Mouse (Mus musculus) cerebellum, adult 2 months (tissue): ENCODE data around the gene St8sia2.

Source experiments
- CTCF ChIP-seq: fragments of 200-500 bp; IDR thresholded peaks from 2 replicates; pipeline ENCODE4 v1.5.1; 2011; ENCODE audit warnings: low read depth, mild to moderate bottlenecking, control low read depth, low read length, moderate library complexity, borderline replicate concordance; ENCODE audit not compliant: insufficient read depth
- POLR2A ChIP-seq: fragments of 200-500 bp; IDR thresholded peaks from 2 replicates; pipeline ENCODE4 v1.6.1; 2011; ENCODE audit warnings: low read length, control low read depth, borderline replicate concordance; ENCODE audit not compliant: insufficient read depth

GRCm38 (mm10) chr7:73920921-73921485 is 92.5 kb downstream of the St8sia2 start:
- TF ChIP-seq POLR2A (no peak), CTCF (no peak)
